Mouse (Mus musculus) R1 (cell line): Measurements from ENCODE around the gene Noc3l.

Experiments
- DNase-seq: peaks from one replicate; pipeline ENCODE4 v3.0.0-alpha.2; 2018; ENCODE audit warnings: low read depth, low spot score

The Noc3l gene

GRCm38 (mm10) chr19:38758685-38759472 is 60.2 kb downstream of the Noc3l start:
- no peak for DNase-seq

- peak; percentile 85 for DNase-seq
These were observed 61.0 kb downstream of the Noc3l start for GRCm38 (mm10) chr19:38758056-38758455.

- DNase-seq: no peak
These were observed 61.9 kb downstream of the Noc3l start for GRCm38 (mm10) chr19:38757161-38757560.

- no peak for DNase-seq
These were observed 68.8 kb downstream of the Noc3l start for GRCm38 (mm10) chr19:38750192-38750591.

GRCm38 (mm10) chr19:38746492-38747014 is 72.5 kb downstream of the Noc3l start:
- no peak for DNase-seq

- DNase-seq: no peak
These were observed 73.1 kb downstream of the Noc3l start for GRCm38 (mm10) chr19:38745810-38746491.

GRCm38 (mm10) chr19:38744546-38744945 is 74.5 kb downstream of the Noc3l start:
- no peak for DNase-seq
